Mouse (Mus musculus): ENCODE measurements at regions not wholly inside any gene's neighbourhood (a gene's known extent, or its start where the extent isn't known, plus 50 kb on each side); places are given as distances from the start of the nearest gene placed in this dataset.

- TF ChIP-seq POLR2A (IDR thresholded peaks at IDR 0.05; ENCODE audit: extremely low read depth, insufficient read depth, low read length) (no peak), CTCF (IDR thresholded peaks at IDR 0.05; ENCODE audit: extremely low read depth, insufficient read depth, low read length) (peak; percentile 27; the same call in 1 of the 2 replicates)
Measured at GRCm38 (mm10) chrX:106766812-106767211, 73.6 kb downstream of the Rtl3 start.
